In genomic region chr16:22483900-22484299, GRCm38 (mm10) we compare ENCODE assay signal across 16 mouse cellular contexts.
"Had no signal": no experiment of that assay in that cellular context is flagged by ENCODE, and none has a peak within 500 bp of the region (broad histone marks: within the 10 kb centered on the region; RNA-seq: fewer than 3 reads in every experiment).

No protein-coding gene starts in this region.

- H3K36me3 ChIP-seq: limb, embryonic 15.5 days; liver, embryonic 12.5 days; lung, embryonic 15.5 days; midbrain, embryonic 15.5 days; neural tube, embryonic 12.5 days had no signal

- H3K9me3 ChIP-seq: limb, embryonic 15.5 days; liver, embryonic 12.5 days; lung, embryonic 15.5 days; megakaryocyte, embryonic 14.5 days; midbrain, embryonic 15.5 days; neural tube, embryonic 12.5 days had no signal

- H3K4me2 ChIP-seq: limb, embryonic 15.5 days; liver, embryonic 12.5 days; lung, embryonic 15.5 days; midbrain, embryonic 11.5 days; midbrain, embryonic 15.5 days; neural tube, embryonic 12.5 days had no signal

- H3K9ac ChIP-seq: limb, embryonic 15.5 days; liver, embryonic 12.5 days; lung, embryonic 15.5 days; midbrain, embryonic 15.5 days; neural tube, embryonic 12.5 days had no signal

- H3K4me1 ChIP-seq: limb, embryonic 15.5 days; liver, embryonic 12.5 days; lung, embryonic 15.5 days; midbrain, embryonic 15.5 days; neural tube, embryonic 12.5 days had no signal

- H3K4me3 ChIP-seq: limb, embryonic 15.5 days; liver, embryonic 12.5 days; lung, embryonic 15.5 days; megakaryocyte, embryonic 14.5 days; midbrain, embryonic 15.5 days; neural tube, embryonic 12.5 days had no signal

- H3K27ac ChIP-seq: kidney, postnatal 0 days; limb, embryonic 15.5 days; liver, embryonic 12.5 days; lung, embryonic 15.5 days; macrophage; midbrain, embryonic 15.5 days; neural tube, embryonic 12.5 days had no signal

- H3K27me3 ChIP-seq: limb, embryonic 15.5 days; lung, embryonic 15.5 days; megakaryocyte, embryonic 14.5 days; midbrain, embryonic 15.5 days; neural tube, embryonic 12.5 days had no signal

- ATAC-seq: inflammation-experienced regulatory T-cells, adult 6 months; intestine, postnatal 0 days; liver, embryonic 12.5 days; midbrain, embryonic 15.5 days had no signal

- DNase-seq: kidney, adult 8-10 months; kidney, postnatal 36 days; lung, postnatal 14 days; thymus, adult 2 months; thymus, postnatal 25 days had no signal
